Mouse (Mus musculus): ENCODE results near the gene Cux1.

DNA sequence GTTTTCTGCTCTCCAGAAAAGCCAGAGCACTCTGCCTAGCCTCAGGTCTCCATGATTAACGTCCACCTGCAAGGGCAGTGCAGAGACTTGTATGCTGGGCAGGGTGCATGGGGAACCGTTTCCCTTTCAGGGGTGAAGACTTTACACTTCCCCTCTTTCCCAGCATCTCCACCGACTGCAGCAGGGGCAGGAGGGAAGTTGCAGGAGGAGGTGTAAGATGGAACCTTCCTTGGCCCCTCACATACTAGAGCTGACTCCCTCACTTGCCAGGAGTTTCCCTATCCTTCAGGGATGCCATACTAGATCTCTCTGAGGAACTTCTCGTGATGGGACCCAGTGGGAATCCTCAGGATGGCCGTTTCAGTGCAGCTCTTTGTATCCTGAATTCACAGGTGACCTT is 356.7 kb downstream of the Cux1 start:
- TF ChIP-seq POLR2A (IDR thresholded peaks at IDR 0.05; ENCODE audit: borderline replicate concordance, insufficient read depth, low read length) = no peak
- no peak for TF ChIP-seq CTCF (IDR thresholded peaks at IDR 0.05; ENCODE audit: borderline replicate concordance, insufficient read depth, low read depth, low read length)

Data from cerebellum, adult 2 months (tissue).